Mouse (Mus musculus): Measurements from ENCODE around the gene Gadl1. TPM values are rescaled to one million over a fixed set of nuclear protein-coding genes. Genes with fewer than 3 reads are reported as not detected.

Gadl1 gene
- polyA plus RNA-seq, 2 experiments: 0.69 to 1.4 TPM

DNA sequence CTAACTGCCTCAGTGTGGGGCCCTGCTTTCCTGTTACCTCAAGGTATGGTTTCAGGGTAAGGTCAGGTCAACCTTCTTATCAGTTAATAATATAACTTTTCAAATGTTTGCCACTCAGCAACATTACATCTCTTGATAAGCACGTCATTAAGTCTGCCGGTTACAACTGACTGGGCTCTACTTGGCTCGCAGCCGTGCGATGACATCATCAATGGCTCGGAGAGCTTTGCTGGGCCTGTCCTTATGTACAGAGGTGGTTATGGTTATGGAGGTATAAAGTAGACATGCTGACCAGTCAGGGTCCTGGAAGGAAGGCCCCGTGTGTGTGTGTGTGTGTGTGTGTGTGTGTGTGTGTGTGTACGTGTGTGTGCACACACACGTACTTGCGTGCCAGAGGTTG is 15.3 kb upstream of the Gadl1 start:
- WGBS: 89% methylated on average over 10 of the region's 10 CpGs
- no peak for DNase-seq (ENCODE audit: low spot score)
- ATAC-seq (ENCODE audit: low FRiP score, low read depth): no peak

DNA sequence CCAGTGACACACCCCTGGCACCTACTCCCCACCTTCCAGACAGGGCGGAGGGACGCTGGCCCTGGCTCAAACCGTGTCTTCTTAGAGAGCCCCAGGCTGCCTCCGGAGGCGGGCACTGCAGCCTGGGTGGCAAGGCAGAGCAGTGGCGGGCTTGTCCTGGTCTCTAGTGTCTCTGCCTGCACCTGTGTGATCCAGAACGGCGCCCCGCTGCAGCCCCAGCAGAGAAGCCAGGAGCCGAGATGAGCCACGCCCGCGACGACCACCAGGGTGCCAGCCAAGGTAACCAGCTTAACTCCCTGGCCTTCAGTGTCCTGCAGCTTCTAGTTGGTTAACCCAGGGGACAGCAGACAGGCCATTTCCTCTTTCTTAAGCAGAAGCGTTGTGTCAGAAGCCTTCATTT is 930 bp upstream of the Gadl1 start:
- ATAC-seq (ENCODE audit: low FRiP score, low read depth): no peak
- Histone ChIP-seq H3K4me1 (ENCODE audit: control insufficient read depth, insufficient read depth, low read length) (peaks cover 7% of the 10 kb centered on the region), H3K9me3 (ENCODE audit: control insufficient read depth, low read length) (no peaks in the 10 kb centered on the region), H3K27ac (replicated peaks; ENCODE audit: low read depth, low read length) (no peak overlapping the region), H3K4me2 (replicated peaks; ENCODE audit: low read depth, low read length, severe bottlenecking) (peak overlapping the region; percentile 21; the same call in 1 of the 2 replicates), H3K9ac (ENCODE audit: low read depth, low read length, severe bottlenecking) (peak overlapping the region; percentile 31; the same call in 1 of the 2 replicates), H3K4me3 (replicated peaks; ENCODE audit: low read length) (no peak overlapping the region), H3K36me3 (ENCODE audit: control insufficient read depth, insufficient read depth, low read length) (no peaks in the 10 kb centered on the region), H3K27me3 (ENCODE audit: control insufficient read depth, insufficient read depth, low read length) (no peaks in the 10 kb centered on the region)
- TF ChIP-seq POLR2A (IDR thresholded peaks at IDR 0.05; ENCODE audit: borderline replicate concordance, extremely low read depth, insufficient read depth, insufficient read length): no peak
- WGBS: 13% methylated on average over 15 of the region's 15 CpGs
- no peak for DNase-seq (ENCODE audit: low spot score)

More for the DNA sequence above, 15.3 kb upstream of the Gadl1 start:
- TF ChIP-seq POLR2A (IDR thresholded peaks at IDR 0.05; ENCODE audit: borderline replicate concordance, extremely low read depth, insufficient read depth, insufficient read length): no peak
- Histone ChIP-seq H3K9ac (ENCODE audit: low read depth, low read length, severe bottlenecking) (no peak overlapping the region), H3K4me1 (ENCODE audit: control insufficient read depth, insufficient read depth, low read length) (no peaks in the 10 kb centered on the region), H3K4me3 (replicated peaks; ENCODE audit: low read length) (no peak overlapping the region), H3K36me3 (ENCODE audit: control insufficient read depth, insufficient read depth, low read length) (no peaks in the 10 kb centered on the region), H3K9me3 (ENCODE audit: control insufficient read depth, low read length) (no peaks in the 10 kb centered on the region), H3K27ac (replicated peaks; ENCODE audit: low read depth, low read length) (no peak overlapping the region), H3K4me2 (replicated peaks; ENCODE audit: low read depth, low read length, severe bottlenecking) (no peak overlapping the region), H3K27me3 (ENCODE audit: control insufficient read depth, insufficient read depth, low read length) (no peaks in the 10 kb centered on the region)

DNA sequence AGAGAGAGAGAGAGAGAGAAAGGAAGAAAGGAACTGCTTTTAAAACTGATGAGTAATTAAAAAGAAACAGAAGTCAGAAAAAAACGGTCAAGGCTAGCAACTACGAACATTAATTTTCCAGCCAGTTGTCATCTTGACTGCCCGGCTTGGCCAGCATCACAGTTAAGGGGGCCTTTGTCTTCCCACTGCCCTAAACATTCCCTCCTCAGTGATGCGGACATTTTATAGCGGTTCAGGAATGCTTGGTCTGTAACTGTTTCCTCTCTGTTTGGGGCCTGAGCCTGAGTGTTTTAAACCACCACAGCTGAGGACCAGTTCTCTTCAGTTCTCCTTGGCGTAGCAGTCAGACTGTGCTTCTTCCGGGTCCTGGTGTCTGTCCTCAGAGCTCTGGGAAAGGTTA is 4.8 kb downstream of the Gadl1 start:
- H3K36me3 ChIP-seq (ENCODE audit: control insufficient read depth, insufficient read depth, low read length): no peaks in the 10 kb centered on the region
- ATAC-seq (ENCODE audit: low FRiP score, low read depth) (no peak), DNase-seq (ENCODE audit: low spot score) (peak; percentile 32)
- H3K27me3 ChIP-seq (ENCODE audit: control insufficient read depth, insufficient read depth, low read length): no peaks in the 10 kb centered on the region
- 15% methylated on average over 7 of the region's 7 CpGs for WGBS
- no peak overlapping the region for H3K4me2 ChIP-seq (replicated peaks; ENCODE audit: low read depth, low read length, severe bottlenecking)
- no peak overlapping the region for H3K4me3 ChIP-seq (replicated peaks; ENCODE audit: low read length)
- H3K9me3 ChIP-seq (ENCODE audit: control insufficient read depth, low read length): no peaks in the 10 kb centered on the region; the same call in 1 of the 2 replicates
- peaks cover 12% of the 10 kb centered on the region for H3K4me1 ChIP-seq (ENCODE audit: control insufficient read depth, insufficient read depth, low read length)
- no peak for TF ChIP-seq POLR2A (IDR thresholded peaks at IDR 0.05; ENCODE audit: borderline replicate concordance, extremely low read depth, insufficient read depth, insufficient read length)
- H3K27ac ChIP-seq (replicated peaks; ENCODE audit: low read depth, low read length): peak overlapping the region; percentile 73; the same call in 1 of the 2 replicates
- H3K9ac ChIP-seq (ENCODE audit: low read depth, low read length, severe bottlenecking): no peak overlapping the region

DNA sequence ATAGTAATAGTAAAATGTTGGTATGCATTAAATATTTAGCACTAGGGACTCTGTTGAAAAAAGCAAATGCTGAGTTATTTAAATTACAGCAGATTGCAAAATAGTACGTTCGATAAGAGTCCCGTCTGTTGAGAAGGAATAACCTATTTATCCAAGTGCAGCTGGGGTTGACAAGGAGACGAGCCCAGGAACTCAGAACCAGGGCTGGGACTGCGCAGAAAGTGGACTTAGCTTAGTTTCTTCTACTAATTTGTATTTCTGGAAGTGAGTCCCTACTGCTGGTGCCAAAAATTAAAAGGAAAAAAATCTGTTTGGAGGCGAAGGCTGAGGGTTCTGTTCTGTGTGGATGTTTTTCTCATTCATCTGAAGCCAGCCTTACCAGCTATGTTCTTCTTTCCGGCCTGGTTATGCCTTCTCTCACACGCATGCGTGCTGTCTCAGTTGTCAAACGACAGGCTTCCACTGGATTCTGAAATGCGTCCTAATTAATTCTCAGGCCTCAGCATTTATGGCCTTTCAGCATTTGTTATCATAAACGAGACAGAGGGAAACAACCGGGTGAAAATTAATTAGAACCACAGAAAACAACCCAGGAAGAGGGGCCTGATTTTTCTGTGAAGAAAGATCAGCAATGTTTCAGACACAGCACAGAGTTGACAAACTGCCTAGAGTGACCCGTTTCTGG is 6.5 kb downstream of the Gadl1 start:
- no peaks in the 10 kb centered on the region; the same call in 1 of the 2 replicates for H3K9me3 ChIP-seq (ENCODE audit: control insufficient read depth, low read length)
- no peak overlapping the region for H3K4me2 ChIP-seq (replicated peaks; ENCODE audit: low read depth, low read length, severe bottlenecking)
- no peak overlapping the region for H3K9ac ChIP-seq (ENCODE audit: low read depth, low read length, severe bottlenecking)
- H3K4me1 ChIP-seq (ENCODE audit: control insufficient read depth, insufficient read depth, low read length): peaks cover 12% of the 10 kb centered on the region
- no peak for TF ChIP-seq POLR2A (IDR thresholded peaks at IDR 0.05; ENCODE audit: borderline replicate concordance, extremely low read depth, insufficient read depth, insufficient read length)
- H3K27ac ChIP-seq (replicated peaks; ENCODE audit: low read depth, low read length): no peak overlapping the region
- no peak for DNase-seq (ENCODE audit: low spot score)
- 47% methylated on average over 14 of the region's 14 CpGs for WGBS
- no peak overlapping the region for H3K4me3 ChIP-seq (replicated peaks; ENCODE audit: low read length)
- H3K36me3 ChIP-seq (ENCODE audit: control insufficient read depth, insufficient read depth, low read length): no peaks in the 10 kb centered on the region
- no peaks in the 10 kb centered on the region for H3K27me3 ChIP-seq (ENCODE audit: control insufficient read depth, insufficient read depth, low read length)
- ATAC-seq (ENCODE audit: low FRiP score, low read depth): no peak

DNA sequence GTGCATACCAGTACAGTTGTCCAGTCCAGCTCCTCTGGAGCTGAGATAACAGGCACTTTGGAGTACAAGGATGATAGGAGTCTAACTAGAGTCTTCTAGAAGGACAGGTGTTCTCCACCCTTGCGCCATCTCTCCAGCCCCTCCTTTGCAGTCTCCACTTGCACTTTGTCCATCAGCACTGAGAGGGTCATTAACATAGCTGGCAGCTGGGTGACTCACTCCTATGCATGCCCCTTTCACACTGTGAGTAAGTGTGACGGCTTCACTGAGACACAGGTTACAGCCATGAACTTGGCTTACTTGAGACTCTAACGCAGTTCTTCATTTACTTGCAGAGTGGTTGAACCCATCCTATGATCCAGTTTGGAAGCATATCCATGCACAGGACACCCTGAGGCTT is 10.5 kb downstream of the Gadl1 start:
- DNase-seq (ENCODE audit: low spot score): no peak
- H3K9me3 ChIP-seq (ENCODE audit: control insufficient read depth, low read length): no peaks in the 10 kb centered on the region; the same call in 1 of the 2 replicates
- WGBS: 87% methylated on average over 3 of the region's 3 CpGs

More for the DNA sequence above, 10.5 kb downstream of the Gadl1 start:
- H3K4me2 ChIP-seq (replicated peaks; ENCODE audit: low read depth, low read length, severe bottlenecking): no peak overlapping the region
- no peaks in the 10 kb centered on the region for H3K36me3 ChIP-seq (ENCODE audit: control insufficient read depth, insufficient read depth, low read length)
- no peak overlapping the region for H3K9ac ChIP-seq (ENCODE audit: low read depth, low read length, severe bottlenecking)
- ATAC-seq (ENCODE audit: low FRiP score, low read depth): no peak
- no peaks in the 10 kb centered on the region for H3K27me3 ChIP-seq (ENCODE audit: control insufficient read depth, insufficient read depth, low read length)
- H3K4me3 ChIP-seq (replicated peaks; ENCODE audit: low read length): no peak overlapping the region
- TF ChIP-seq POLR2A (IDR thresholded peaks at IDR 0.05; ENCODE audit: borderline replicate concordance, extremely low read depth, insufficient read depth, insufficient read length): no peak
- no peak overlapping the region for H3K27ac ChIP-seq (replicated peaks; ENCODE audit: low read depth, low read length)
- H3K4me1 ChIP-seq (ENCODE audit: control insufficient read depth, insufficient read depth, low read length): peaks cover 4% of the 10 kb centered on the region; the same call in 1 of the 2 replicates

Data from limb, embryonic 14.5 days (tissue).